Mouse (Mus musculus) hindbrain, embryonic 15.5 days (tissue): Measurements from ENCODE around the gene Vmn1r218. TPM values are rescaled to one million over a fixed set of nuclear protein-coding genes. Genes with fewer than 3 reads are reported as not detected.
A peak's percentile ranks its signal among the peaks of the same experiment; 100 is the strongest.
"Not testable (repeated sequence)": the region's sequence is repeated elsewhere in the genome, so short reads cannot be mapped to it uniquely, and the experiment has no call there.

Experiments
- ATAC-seq: fragments of 200-750 bp; cut with Nextera tagmentation; 2 replicates; pipeline ENCODE4 v1.8.0; 2017; ENCODE audit warnings: low read depth, moderate number of reproducible peaks, moderate TSS enrichment; ENCODE audit not compliant: low FRiP score
- H3K27ac ChIP-seq: fragments of 300-500 bp; sonication (generic); replicated peaks from 2 replicates; pipeline ENCODE4 v1.5.1; 2015; ENCODE audit warnings: mild to moderate bottlenecking, inconsistent platforms
- H3K27me3 ChIP-seq: fragments of 300-500 bp; sonication (generic); 2 replicates; pipeline ENCODE4 v1.6.1; 2015; ENCODE audit warnings: control low read depth, inconsistent platforms
- H3K36me3 ChIP-seq: fragments of 300-500 bp; sonication (generic); 2 replicates; pipeline ENCODE4 v1.6.1; 2015; ENCODE audit warnings: control low read depth, inconsistent platforms
- H3K4me1 ChIP-seq: fragments of 300-500 bp; sonication (generic); replicated peaks from 2 replicates; pipeline ENCODE4 v1.6.1; 2015; ENCODE audit warnings: control low read depth, inconsistent platforms
- H3K4me2 ChIP-seq: fragments of 300-500 bp; sonication (generic); 2 replicates; pipeline ENCODE4 v1.6.1; 2015; ENCODE audit warnings: moderate library complexity, mild to moderate bottlenecking, inconsistent platforms
- H3K4me3 ChIP-seq: fragments of 300-500 bp; sonication (generic); 2 replicates; pipeline ENCODE4 v1.5.1; 2015; ENCODE audit warnings: mild to moderate bottlenecking, inconsistent platforms
- H3K9ac ChIP-seq: fragments of 300-500 bp; sonication (generic); 2 replicates; pipeline ENCODE4 v1.6.1; 2015; ENCODE audit warnings: inconsistent platforms
- H3K9me3 ChIP-seq: fragments of 300-500 bp; sonication (generic); 2 replicates; pipeline ENCODE4 v1.6.1; 2016; ENCODE audit warnings: control low read depth, inconsistent platforms
- WGBS: fragments of 180-500 bp; shearing (Covaris S2); methylation state at CpG from one replicate; pipeline ENCODE4 v1.1.7; 2015; 5-methylcytosine and 5-hydroxymethylcytosine counted together
- polyA plus RNA-seq: library from polyadenylated mRNA; unstranded; fragments of >200 nt; fragmentation: Nextera tagmentation; extraction: Ambion mirVana; gene quantifications from 2 replicates; pipeline ENCODE4 v1.2.1, GENCODE M21; 2015

Vmn1r218 gene
- not detected in 2 replicates for polyA plus RNA-seq

DNA sequence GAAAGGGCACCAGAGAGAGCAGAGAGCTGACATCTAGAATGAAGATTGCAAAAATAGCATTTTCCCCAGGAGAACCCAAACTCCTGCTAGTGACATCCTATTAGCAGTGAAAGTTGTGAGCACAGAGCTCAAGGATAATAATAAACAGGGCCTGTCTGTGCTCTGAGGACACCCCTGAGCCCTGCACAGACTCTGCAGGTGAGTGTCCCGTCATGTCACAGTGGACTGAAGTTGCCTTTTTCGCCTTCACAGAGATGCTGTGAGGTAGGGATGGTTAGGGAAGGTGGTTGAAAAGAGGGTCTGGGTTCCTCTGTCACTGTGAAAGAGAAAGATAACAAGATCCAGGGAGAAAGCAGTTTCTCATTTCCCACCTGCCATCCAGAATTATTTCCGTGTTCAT, at the start of gene Vmn1r218:
Gene Vmn1r218 (plus strand): TSS at position 57 of the 400 bp plus-strand sequence.
- 0 out of 2 replicates have a peak, but pooled peaks have one; percentile 59 for ATAC-seq
- H3K27ac ChIP-seq = no peak within 1 kb of the TSS
- H3K4me2 ChIP-seq = no peak within 1 kb of the TSS
- H3K4me3 ChIP-seq = no peak within 1 kb of the TSS
- 68% methylated on average over 3 of the region's 3 CpGs for WGBS
- H3K9ac ChIP-seq = no peak within 1 kb of the TSS
- H3K9me3 ChIP-seq = no peaks in the 10 kb centered on the region
- no peaks in the 10 kb centered on the region for H3K27me3 ChIP-seq
- H3K4me1 ChIP-seq = no peaks in the 10 kb centered on the region
- no peaks in the 10 kb centered on the region for H3K36me3 ChIP-seq

- no peak overlapping the region for H3K9ac ChIP-seq
- no peak overlapping the region for H3K4me2 ChIP-seq
- no peak overlapping the region for H3K27ac ChIP-seq
- no peaks in the 10 kb centered on the region for H3K36me3 ChIP-seq
- no peak for ATAC-seq
- no peaks in the 10 kb centered on the region for H3K9me3 ChIP-seq
- 92% methylated on average over 4 of the region's 4 CpGs for whole genome bisulfite sequencing
- no peaks in the 10 kb centered on the region for H3K27me3 ChIP-seq
- no peak overlapping the region for H3K4me3 ChIP-seq
- H3K4me1 ChIP-seq = no peaks in the 10 kb centered on the region
Observed at GRCm38 (mm10) chr13:23094386-23094785, 38.6 kb upstream of the Vmn1r218 start.

DNA sequence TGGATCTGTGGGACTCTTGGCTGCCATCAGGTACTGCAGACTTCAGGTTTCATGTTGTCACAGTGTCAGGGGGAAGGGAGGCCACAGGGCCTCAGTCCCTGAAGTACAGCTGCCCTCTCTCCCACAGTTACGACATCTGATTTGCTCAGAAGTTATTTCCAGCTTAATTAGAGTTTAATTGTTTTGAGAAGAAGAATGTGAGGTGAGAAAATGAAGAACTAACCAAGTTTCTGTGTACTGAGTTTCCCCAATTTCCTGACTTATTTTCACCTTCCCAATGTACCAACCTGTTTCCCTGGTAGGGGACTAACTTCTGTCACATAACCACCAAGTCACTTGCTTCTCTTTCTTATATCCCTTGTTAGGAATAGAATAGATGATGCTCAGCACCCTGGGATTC, 14.8 kb upstream of the Vmn1r218 start, which contains the start of gene Vmn1r217:
Gene Vmn1r217 (minus strand): TSS at position 101 of the 400 bp plus-strand sequence.
- not testable (repeated sequence) for H3K27me3 ChIP-seq, H3K4me3 ChIP-seq, H3K9ac ChIP-seq, H3K4me1 ChIP-seq, H3K27ac ChIP-seq, H3K4me2 ChIP-seq, ATAC-seq, H3K9me3 ChIP-seq, H3K36me3 ChIP-seq
- 89% methylated on average over 1 of the region's 1 CpGs for WGBS

GRCm38 (mm10) chr13:23120611-23121010, 12.3 kb upstream of the Vmn1r218 start:
- Histone ChIP-seq H3K36me3 (no peaks in the 10 kb centered on the region), H3K9ac (no peak overlapping the region), H3K4me2 (no peak overlapping the region), H3K27ac (no peak overlapping the region), H3K27me3 (no peaks in the 10 kb centered on the region), H3K4me3 (no peak overlapping the region), H3K4me1 (no peaks in the 10 kb centered on the region), H3K9me3 (no peaks in the 10 kb centered on the region)
- 94% methylated on average over 2 of the region's 2 CpGs for WGBS
- no peak for ATAC-seq

- no peaks in the 10 kb centered on the region for H3K36me3 ChIP-seq
- no peak overlapping the region for H3K4me3 ChIP-seq
- no peak overlapping the region for H3K9ac ChIP-seq
- H3K27me3 ChIP-seq = no peaks in the 10 kb centered on the region
- H3K4me2 ChIP-seq = no peak overlapping the region
- 57% methylated on average over 1 of the region's 1 CpGs for WGBS
- H3K9me3 ChIP-seq = no peaks in the 10 kb centered on the region
- H3K4me1 ChIP-seq = no peaks in the 10 kb centered on the region
- H3K27ac ChIP-seq = no peak overlapping the region
- no peak for ATAC-seq
Observed at GRCm38 (mm10) chr13:23133501-23133900, 546 bp downstream of the Vmn1r218 start.

- 74% methylated on average over 2 of the region's 2 CpGs for WGBS
- Histone ChIP-seq H3K27ac (no peak overlapping the region), H3K27me3 (no peaks in the 10 kb centered on the region), H3K9ac (no peak overlapping the region), H3K4me1 (no peaks in the 10 kb centered on the region), H3K4me3 (no peak overlapping the region), H3K4me2 (no peak overlapping the region), H3K36me3 (no peaks in the 10 kb centered on the region), H3K9me3 (no peaks in the 10 kb centered on the region)
- ATAC-seq = no peak
Observed at GRCm38 (mm10) chr13:23138880-23139279, 5.9 kb downstream of the Vmn1r218 start.

- 68% methylated on average over 3 of the region's 3 CpGs for WGBS
- no peak for ATAC-seq
Observed at GRCm38 (mm10) chr13:23157848-23158247, 24.9 kb downstream of the Vmn1r218 start.

GRCm38 (mm10) chr13:23159012-23159411, 26.1 kb downstream of the Vmn1r218 start, which contains the start of gene Vmn1r219:
Gene Vmn1r219 (plus strand): TSS chr13:23159312.
- no peak within 1 kb of the TSS for H3K4me3 ChIP-seq
- H3K9ac ChIP-seq = no peak within 1 kb of the TSS
- no peak within 1 kb of the TSS for H3K27ac ChIP-seq
- no peaks in the 10 kb centered on the region for H3K36me3 ChIP-seq
- H3K9me3 ChIP-seq = no peaks in the 10 kb centered on the region
- H3K27me3 ChIP-seq = no peaks in the 10 kb centered on the region
- ATAC-seq = no peak
- WGBS = 87% methylated on average over 4 of the region's 4 CpGs
- 0 out of 2 replicates have a peak, but pooled peaks cover 4% of the 10 kb centered on the region for H3K4me1 ChIP-seq
- H3K4me2 ChIP-seq = no peak within 1 kb of the TSS

More at GRCm38 (mm10) chr13:23157848-23158247, 24.9 kb downstream of the Vmn1r218 start:
- no peak overlapping the region for H3K9ac ChIP-seq
- no peak overlapping the region for H3K4me3 ChIP-seq
- no peak overlapping the region for H3K4me2 ChIP-seq
- H3K27me3 ChIP-seq = no peaks in the 10 kb centered on the region
- H3K4me1 ChIP-seq = 0 out of 2 replicates have a peak, but pooled peaks cover 4% of the 10 kb centered on the region
- no peaks in the 10 kb centered on the region for H3K36me3 ChIP-seq
- H3K27ac ChIP-seq = no peak overlapping the region
- H3K9me3 ChIP-seq = no peaks in the 10 kb centered on the region

DNA sequence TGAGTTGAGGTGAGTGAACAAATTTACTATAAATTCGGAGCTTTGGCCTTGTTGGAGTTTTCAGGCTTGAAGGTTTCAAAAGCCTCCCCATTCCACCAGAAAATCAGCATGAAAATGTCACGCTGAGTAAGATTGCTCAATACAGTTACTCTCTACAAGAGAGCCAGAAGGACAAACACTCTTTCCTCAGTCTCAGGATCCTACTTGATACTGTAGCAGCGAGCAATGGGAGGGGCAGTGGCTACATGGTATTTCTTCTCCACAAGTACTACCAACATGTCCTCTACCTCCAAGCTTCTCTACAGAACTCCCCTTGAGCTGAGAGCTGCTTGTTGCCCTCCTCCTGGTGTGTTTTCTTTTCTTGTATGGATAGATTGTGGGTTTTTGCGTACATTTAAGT, 33.5 kb downstream of the Vmn1r218 start:
- not testable (repeated sequence) for H3K4me2 ChIP-seq, H3K9me3 ChIP-seq, H3K36me3 ChIP-seq, H3K4me3 ChIP-seq, ATAC-seq, H3K9ac ChIP-seq, H3K4me1 ChIP-seq, H3K27ac ChIP-seq, H3K27me3 ChIP-seq
- 87% methylated on average over 4 of the region's 4 CpGs for WGBS

DNA sequence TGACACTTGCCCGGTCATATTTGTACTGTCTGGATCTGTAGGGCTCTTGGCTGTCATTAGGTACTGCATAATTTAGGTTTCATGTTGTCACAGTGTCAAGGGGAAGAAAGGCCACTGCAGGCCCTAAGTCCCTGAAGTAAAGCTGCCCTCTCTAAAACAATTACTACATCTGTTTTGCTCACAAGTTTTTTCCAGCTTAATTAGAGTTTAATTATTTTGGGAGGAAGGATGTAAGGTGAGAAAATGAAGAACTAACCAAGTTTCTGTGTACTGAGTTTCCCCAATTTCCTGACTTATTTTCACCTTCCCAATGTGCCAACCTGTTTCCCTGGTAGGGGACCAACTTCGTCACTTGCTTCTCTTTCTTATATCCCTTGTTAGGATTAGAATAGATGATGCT, 54.9 kb downstream of the Vmn1r218 start, which contains the start of gene Vmn1r220:
Gene Vmn1r220 (minus strand): TSS at position 101 of the 400 bp plus-strand sequence.
- 84% methylated on average over 2 of the region's 2 CpGs for WGBS
- no peak for ATAC-seq
- no peaks in the 10 kb centered on the region for H3K27me3 ChIP-seq

More for the DNA sequence above, 54.9 kb downstream of the Vmn1r218 start, which contains the start of gene Vmn1r220:
- Histone ChIP-seq H3K9me3 (no peaks in the 10 kb centered on the region), H3K36me3 (no peaks in the 10 kb centered on the region), H3K4me3 (no peak within 1 kb of the TSS), H3K9ac (no peak within 1 kb of the TSS), H3K27ac (no peak within 1 kb of the TSS), H3K4me2 (no peak within 1 kb of the TSS), H3K4me1 (no peaks in the 10 kb centered on the region)

Other genes starting within 250 kb of the Vmn1r218 start
- not detected in 2 replicates for gene Vmn1r212, start 248.9 kb upstream of the Vmn1r218 start, polyA plus RNA-seq
- gene Vmn1r213, start 125.5 kb upstream of the Vmn1r218 start, polyA plus RNA-seq = not detected in 2 replicates
- gene Vmn1r214, start 102.7 kb upstream of the Vmn1r218 start, polyA plus RNA-seq = not detected in 2 replicates
- not detected in 2 replicates for gene Vmn1r215, start 65.1 kb upstream of the Vmn1r218 start, polyA plus RNA-seq
- gene Vmn1r217, start 14.9 kb upstream of the Vmn1r218 start, polyA plus RNA-seq = not detected in 2 replicates
- not detected in 2 replicates for gene Vmn1r219, start 26.2 kb downstream of the Vmn1r218 start, polyA plus RNA-seq
- not detected in 2 replicates for gene Vmn1r220, start 54.8 kb downstream of the Vmn1r218 start, polyA plus RNA-seq
- not detected in 2 replicates for gene Vmn1r221, start 81.0 kb downstream of the Vmn1r218 start, polyA plus RNA-seq
- not detected in 2 replicates for gene Vmn1r222, start 102.8 kb downstream of the Vmn1r218 start, polyA plus RNA-seq
- gene Vmn1r223, start 114.0 kb downstream of the Vmn1r218 start, polyA plus RNA-seq = not detected in 2 replicates
- gene Zfp322a, start 236.1 kb downstream of the Vmn1r218 start, polyA plus RNA-seq = 42.8 and 46.5 TPM in 2 replicates